Mouse (Mus musculus) midbrain, embryonic 11.5 days (tissue): ENCODE data around the gene Tnpo2. TPM values are rescaled to one million over a fixed set of nuclear protein-coding genes. Genes with fewer than 3 reads are reported as not detected.

Experiments used
- ATAC-seq: fragments of 200-750 bp; cut with Nextera tagmentation; 2 replicates; pipeline ENCODE4 v1.8.0; 2017; ENCODE audit warnings: moderate TSS enrichment, moderate library complexity; ENCODE audit not compliant: low FRiP score
- DNase-seq: peaks from one replicate; pipeline ENCODE4 v3.0.0; 2015; ENCODE audit warnings: low spot score; ENCODE audit errors: missing footprints
- H3K27ac ChIP-seq: fragments of 300-500 bp; sonication (generic); 2 replicates; pipeline ENCODE4 v1.5.1; 2014; ENCODE audit warnings: low read depth, low read length
- H3K27me3 ChIP-seq: fragments of 300-500 bp; sonication (generic); 2 replicates; pipeline ENCODE4 v1.6.1; 2014; ENCODE audit warnings: mild to moderate bottlenecking, low read length, moderate library complexity, mixed read lengths; ENCODE audit not compliant: control insufficient read depth, insufficient read depth
- H3K36me3 ChIP-seq: fragments of 300-500 bp; sonication (generic); 2 replicates; pipeline ENCODE4 v1.6.1; 2014; ENCODE audit warnings: mild to moderate bottlenecking, low read length, moderate library complexity, mixed read lengths; ENCODE audit not compliant: control insufficient read depth, insufficient read depth
- H3K4me1 ChIP-seq: fragments of 300-500 bp; sonication (generic); 2 replicates; pipeline ENCODE4 v1.6.1; 2014; ENCODE audit warnings: low read length; ENCODE audit not compliant: control insufficient read depth, insufficient read depth
- H3K4me2 ChIP-seq: fragments of 300-500 bp; sonication (generic); 2 replicates; pipeline ENCODE4 v1.6.1; 2014; ENCODE audit warnings: mild to moderate bottlenecking, moderate library complexity
- H3K4me3 ChIP-seq: fragments of 300-500 bp; sonication (generic); 2 replicates; pipeline ENCODE4 v1.5.1; 2014; ENCODE audit warnings: low read depth, low read length
- H3K9ac ChIP-seq: fragments of 300-500 bp; sonication (generic); 2 replicates; pipeline ENCODE4 v1.6.1; 2014; ENCODE audit warnings: low read length
- H3K9me3 ChIP-seq: fragments of 300-500 bp; sonication (generic); 2 replicates; pipeline ENCODE4 v1.6.1; 2016; ENCODE audit warnings: low read length; ENCODE audit not compliant: control insufficient read depth
- WGBS: fragments of 180-500 bp; shearing (Covaris S2); extraction: QIAGEN DNeasy Blood & Tissue Kit; methylation state at CpG from one replicate; pipeline ENCODE4 v1.1.7; 2014; 5-methylcytosine and 5-hydroxymethylcytosine counted together
- polyA plus RNA-seq: library from polyadenylated mRNA; unstranded; fragments of >200 nt; fragmentation: Nextera tagmentation; extraction: Ambion mirVana; gene quantifications from 2 replicates; pipeline ENCODE4 v1.2.1, GENCODE M21; 2014

Gene Tnpo2
- polyA plus RNA-seq, 1 experiment from 2014 or later: 19.9 TPM

DNA sequence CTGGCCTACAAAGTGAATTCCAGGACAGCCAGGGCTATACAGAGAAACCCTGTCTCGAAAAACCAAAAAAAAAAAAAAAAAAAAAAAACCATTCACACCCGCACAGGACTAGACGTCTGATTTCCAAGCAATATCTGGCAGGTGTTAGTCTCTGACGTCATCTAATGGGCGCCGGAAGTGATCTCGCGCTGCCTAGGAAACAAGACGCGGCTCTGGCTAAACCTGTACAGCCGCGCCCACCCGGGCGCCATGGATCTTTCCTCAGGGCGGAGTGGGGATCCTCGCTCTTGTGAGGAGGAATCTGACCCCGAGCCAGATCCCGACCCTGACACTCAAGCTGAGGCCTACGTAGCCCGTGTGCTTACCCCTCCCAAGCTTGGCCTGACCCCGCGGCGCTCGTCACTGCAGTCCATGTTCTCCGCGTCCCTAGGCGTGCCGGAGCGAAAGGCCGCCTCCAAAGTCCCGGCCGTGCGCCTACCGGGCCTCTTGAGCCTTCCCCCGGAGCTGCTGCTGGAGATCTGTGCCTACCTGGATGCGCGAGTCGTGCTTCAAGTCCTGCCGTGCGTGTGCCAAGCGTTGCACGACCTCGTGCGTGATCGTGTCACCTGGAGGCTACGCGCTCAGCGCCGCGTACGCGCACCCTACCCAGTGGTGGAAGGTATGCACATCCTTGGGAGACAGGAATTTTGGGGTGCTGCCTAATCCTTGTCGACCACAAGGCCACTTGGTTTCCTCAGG, 23.3 kb downstream of the Tnpo2 start, which contains the start of gene Fbxw9:
Fbxw9 (plus strand) TSS at position 177 of the 738 bp plus-strand sequence.
- Histone ChIP-seq H3K9me3 (no peaks in the 10 kb centered on the region), H3K4me3 (peak within 1 kb of the TSS; percentile 82), H3K27ac (no peak within 1 kb of the TSS), H3K27me3 (no peaks in the 10 kb centered on the region), H3K36me3 (peaks cover 8% of the 10 kb centered on the region; the same call in 1 of the 2 replicates), H3K9ac (peak within 1 kb of the TSS; percentile 80), H3K4me2 (peak within 1 kb of the TSS; percentile 97), H3K4me1 (peaks cover 6% of the 10 kb centered on the region; the same call in 1 of the 2 replicates)
- under 1% methylated on average over 52 of the region's 53 CpGs for WGBS
- DNase-seq (peak; percentile 99), ATAC-seq (peak; percentile 92)

DNA sequence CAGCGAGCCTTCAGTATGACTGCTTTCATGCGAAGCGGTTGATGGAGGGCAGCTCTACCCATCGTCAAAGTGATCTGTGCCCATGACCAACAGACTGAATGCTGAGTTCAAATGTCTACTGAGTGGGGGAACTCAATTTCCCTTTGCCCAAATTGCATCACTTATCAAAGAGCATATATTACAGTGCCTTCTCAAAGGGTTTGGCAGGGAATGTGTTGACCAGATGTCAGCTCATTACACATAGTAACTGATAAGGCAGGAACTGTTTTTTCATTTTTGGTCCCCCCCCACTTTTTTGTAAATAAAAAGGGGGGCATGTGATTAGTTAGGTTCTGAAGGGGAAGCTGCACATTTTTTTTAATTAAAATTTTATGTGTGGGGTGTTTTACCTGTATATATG, 25.9 kb downstream of the Tnpo2 start:
- no peak overlapping the region for H3K27ac ChIP-seq
- H3K36me3 ChIP-seq: no peaks in the 10 kb centered on the region
- H3K9me3 ChIP-seq: no peaks in the 10 kb centered on the region
- DNase-seq (peak; percentile 41), ATAC-seq (no peak)
- no peak overlapping the region for H3K9ac ChIP-seq
- H3K4me1 ChIP-seq: peaks cover 6% of the 10 kb centered on the region; the same call in 1 of the 2 replicates
- WGBS: 97% methylated on average over 4 of the region's 4 CpGs
- H3K4me3 ChIP-seq: no peak overlapping the region
- H3K27me3 ChIP-seq: no peaks in the 10 kb centered on the region
- no peak overlapping the region for H3K4me2 ChIP-seq

DNA sequence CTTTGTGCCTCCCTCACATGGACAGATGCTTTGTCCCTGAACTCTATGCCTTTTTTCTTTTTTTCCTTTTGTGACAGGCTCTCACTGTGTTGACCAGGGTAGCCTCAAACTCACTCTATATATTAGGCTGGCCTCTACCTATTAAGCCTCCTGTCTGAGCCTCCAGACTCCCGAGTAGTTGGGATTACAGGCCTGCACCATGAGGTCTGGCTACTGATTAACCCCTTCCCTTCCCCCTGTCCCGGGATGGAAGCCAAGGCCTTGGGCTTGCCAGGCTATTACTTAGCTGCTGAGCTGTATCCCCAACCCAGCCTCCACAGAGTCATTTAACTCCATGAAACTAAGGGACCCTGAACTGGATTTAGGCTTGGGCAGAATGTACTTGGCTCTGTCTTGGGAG, 28.5 kb downstream of the Tnpo2 start:
- Histone ChIP-seq H3K36me3 (no peaks in the 10 kb centered on the region), H3K4me3 (no peak overlapping the region), H3K4me1 (peaks cover 5% of the 10 kb centered on the region; the same call in 1 of the 2 replicates), H3K9me3 (no peaks in the 10 kb centered on the region), H3K4me2 (no peak overlapping the region), H3K9ac (no peak overlapping the region), H3K27me3 (no peaks in the 10 kb centered on the region), H3K27ac (no peak overlapping the region)
- ATAC-seq: no peak
- 33% methylated on average over 2 of the region's 2 CpGs for WGBS
- no peak for DNase-seq

DNA sequence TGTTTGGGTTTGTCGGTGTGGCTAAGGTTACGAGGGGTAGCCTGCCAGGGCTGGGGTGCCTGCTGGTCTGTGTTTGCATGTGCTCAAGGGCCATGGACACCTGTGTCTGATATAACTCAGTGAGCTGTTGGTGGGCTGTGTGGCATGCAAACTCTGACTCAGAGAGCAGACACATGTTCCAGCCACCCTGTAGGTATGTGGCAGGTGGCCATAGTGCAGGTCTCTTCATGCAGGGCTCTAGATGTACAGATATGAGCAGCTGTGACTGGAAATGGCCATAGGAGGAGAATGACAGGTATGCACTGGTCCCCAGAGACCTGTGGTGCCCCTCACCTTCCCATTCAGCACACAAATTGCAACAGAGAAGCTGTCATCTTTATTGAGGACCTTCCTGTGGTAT, 30.4 kb downstream of the Tnpo2 start:
- H3K9ac ChIP-seq: no peak overlapping the region
- H3K27me3 ChIP-seq: no peaks in the 10 kb centered on the region
- no peak overlapping the region for H3K27ac ChIP-seq
- H3K4me1 ChIP-seq: peaks cover under 1% of the 10 kb centered on the region
- H3K36me3 ChIP-seq: no peaks in the 10 kb centered on the region
- ATAC-seq: no peak
- H3K4me3 ChIP-seq: no peak overlapping the region
- no peak for DNase-seq
- 96% methylated on average over 2 of the region's 2 CpGs for WGBS
- no peaks in the 10 kb centered on the region for H3K9me3 ChIP-seq
- no peak overlapping the region for H3K4me2 ChIP-seq

DNA sequence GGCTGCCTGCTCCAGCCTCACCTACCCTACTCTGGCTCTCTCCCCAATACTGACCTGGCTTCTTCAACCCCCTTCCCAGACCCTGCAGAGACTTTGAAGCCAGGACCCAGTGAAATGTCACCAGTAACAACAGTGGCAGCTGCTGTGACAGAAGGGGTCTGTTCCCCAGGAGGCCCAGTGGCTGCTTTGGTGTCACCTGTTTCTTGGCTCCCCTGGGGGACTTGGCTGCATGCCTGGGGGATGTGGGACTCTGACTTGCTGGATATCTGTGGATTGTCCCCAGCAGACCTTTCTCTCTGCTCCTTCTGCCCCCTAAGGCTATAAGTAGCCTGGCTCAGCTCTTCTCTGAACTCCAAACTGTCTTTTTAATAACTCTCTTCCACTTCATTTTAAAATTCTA, 31.3 kb downstream of the Tnpo2 start, which contains the start of gene Gm5741:
Gm5741 (minus strand) TSS at position 1 of the 400 bp plus-strand sequence.
- Histone ChIP-seq H3K4me3 (no peak within 1 kb of the TSS), H3K4me1 (peaks cover 6% of the 10 kb centered on the region), H3K4me2 (no peak within 1 kb of the TSS), H3K27ac (no peak within 1 kb of the TSS), H3K36me3 (no peaks in the 10 kb centered on the region), H3K27me3 (no peaks in the 10 kb centered on the region), H3K9me3 (no peaks in the 10 kb centered on the region), H3K9ac (no peak within 1 kb of the TSS)
- DNase-seq (no peak), ATAC-seq (no peak)

DNA sequence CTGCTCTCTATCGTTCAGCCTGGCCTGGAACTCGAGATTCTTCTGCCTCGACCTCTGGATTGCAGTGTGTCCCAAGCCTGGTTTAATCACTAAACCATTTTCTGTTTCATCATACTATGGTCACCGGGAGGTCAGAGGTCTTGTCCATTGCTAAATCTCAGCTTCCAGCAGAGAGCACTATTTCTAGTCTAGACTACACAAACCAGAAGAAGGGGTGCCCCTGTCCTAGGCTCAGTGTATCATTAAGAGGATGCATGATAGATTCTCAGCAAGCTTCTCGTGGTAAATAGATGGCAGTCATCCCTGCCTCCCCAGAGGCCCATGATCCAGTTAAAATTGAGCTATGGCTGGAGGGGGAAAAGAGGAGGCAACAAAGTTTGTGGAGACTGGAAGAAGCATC, 34.3 kb downstream of the Tnpo2 start:
- Histone ChIP-seq H3K4me1 (peaks cover 8% of the 10 kb centered on the region), H3K27ac (peak overlapping the region; percentile 86; the same call in 1 of the 2 replicates), H3K27me3 (no peaks in the 10 kb centered on the region), H3K9me3 (no peaks in the 10 kb centered on the region), H3K4me3 (peak overlapping the region; percentile 93), H3K4me2 (peak overlapping the region; percentile 55), H3K9ac (peak overlapping the region; percentile 87; the same call in 1 of the 2 replicates), H3K36me3 (peaks cover 13% of the 10 kb centered on the region)
- ATAC-seq (no peak), DNase-seq (peak; percentile 91)
- 91% methylated on average over 5 of the region's 5 CpGs for WGBS

DNA sequence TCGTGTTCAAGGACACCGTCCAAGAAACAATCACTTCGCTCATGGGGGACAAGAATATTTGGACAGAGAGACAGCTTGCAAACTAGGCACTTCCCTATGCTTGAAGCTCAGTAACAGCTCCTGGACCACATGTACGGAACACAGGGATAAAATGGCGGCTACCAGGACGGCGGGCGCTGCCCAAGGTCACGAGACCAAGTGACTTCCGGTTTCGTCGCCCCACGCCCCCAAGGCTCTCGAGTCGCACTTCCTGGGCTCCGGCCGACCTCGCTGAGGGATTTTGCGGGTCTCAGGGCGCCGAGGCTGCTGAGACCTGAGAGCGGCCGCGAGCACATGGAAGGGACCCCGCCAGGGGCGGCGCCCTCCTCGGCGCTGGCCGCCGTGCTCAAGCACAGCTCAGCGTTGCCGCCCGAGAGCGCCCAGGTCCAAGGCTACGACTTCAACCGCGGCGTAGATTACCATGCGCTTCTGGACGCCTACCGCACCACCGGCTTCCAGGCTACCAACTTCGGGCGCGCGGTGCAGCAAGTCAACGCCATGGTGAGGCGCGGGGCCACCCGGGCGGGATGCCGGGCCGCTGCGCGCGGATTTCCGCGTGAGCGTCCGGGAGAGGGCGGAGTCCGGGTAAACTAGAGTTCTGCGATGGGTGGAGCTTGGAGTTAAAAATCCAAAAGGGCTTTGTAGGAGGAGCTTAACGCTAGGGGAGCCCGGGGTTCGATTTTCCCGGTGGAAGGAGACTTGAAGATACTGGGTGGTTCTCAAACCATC, 35.0 kb downstream of the Tnpo2 start, which contains the start of gene Dhps:
Dhps (plus strand) TSS at position 244 of the 768 bp plus-strand sequence.
- Histone ChIP-seq H3K4me3 (peak within 1 kb of the TSS; percentile 93), H3K9ac (peak within 1 kb of the TSS; percentile 87), H3K36me3 (peaks cover 16% of the 10 kb centered on the region), H3K27me3 (no peaks in the 10 kb centered on the region), H3K4me1 (peaks cover 8% of the 10 kb centered on the region), H3K9me3 (no peaks in the 10 kb centered on the region), H3K4me2 (peak within 1 kb of the TSS; percentile 55), H3K27ac (peak within 1 kb of the TSS; percentile 86)
- peak; percentile 92 for ATAC-seq
- WGBS: under 1% methylated on average over 68 of the region's 68 CpGs
- DNase-seq: peak; percentile 96

DNA sequence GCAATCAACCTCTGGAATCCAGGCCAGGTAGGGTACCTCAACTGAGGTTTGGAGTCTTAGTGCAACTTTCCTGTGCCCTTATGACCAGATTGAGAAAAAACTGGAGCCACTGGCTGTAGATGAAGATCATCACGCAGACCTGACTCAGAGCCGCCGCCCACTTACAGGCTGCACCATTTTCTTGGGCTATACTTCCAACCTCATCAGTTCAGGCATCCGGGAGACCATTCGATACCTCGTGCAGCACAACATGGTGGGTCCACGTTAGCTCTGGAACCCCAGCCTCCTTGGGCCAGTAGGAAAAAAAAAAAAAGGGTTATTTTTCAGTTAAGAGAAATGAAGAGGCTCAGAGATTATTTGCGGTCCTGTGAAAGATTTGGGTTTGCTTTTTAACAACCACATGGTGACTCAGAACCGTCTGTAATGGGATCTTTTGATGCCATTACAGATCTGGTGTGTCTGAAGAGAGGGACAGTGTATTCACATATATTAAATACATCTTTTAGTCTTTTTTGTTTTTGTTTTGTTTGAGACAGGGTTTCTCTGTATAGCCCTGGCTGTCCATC, 35.7 kb downstream of the Tnpo2 start:
- WGBS: 41% methylated on average over 9 of the region's 9 CpGs
- H3K4me2 ChIP-seq: peak overlapping the region; percentile 55
- ATAC-seq (peak; percentile 12; the same call in 1 of the 2 replicates), DNase-seq (peak; percentile 72)
- peaks cover 16% of the 10 kb centered on the region for H3K36me3 ChIP-seq
- peak overlapping the region; percentile 87 for H3K9ac ChIP-seq
- peak overlapping the region; percentile 93 for H3K4me3 ChIP-seq
- no peak overlapping the region for H3K27ac ChIP-seq
- H3K4me1 ChIP-seq: peaks cover 8% of the 10 kb centered on the region
- no peaks in the 10 kb centered on the region for H3K27me3 ChIP-seq
- no peaks in the 10 kb centered on the region for H3K9me3 ChIP-seq
